Mouse (Mus musculus) cortical plate, adult 2 months (tissue): Measurements from ENCODE around the gene Pi4kb.

Source experiments
- CTCF ChIP-seq: fragments of 200-500 bp; IDR thresholded peaks from 2 replicates; pipeline ENCODE4 v1.5.1; 2011; ENCODE audit warnings: mild to moderate bottlenecking, control low read depth, low read length; ENCODE audit not compliant: insufficient read depth; ENCODE audit errors: extremely low read depth
- POLR2A ChIP-seq: fragments of 200-500 bp; IDR thresholded peaks from 2 replicates; pipeline ENCODE4 v1.6.1; 2011; ENCODE audit warnings: mild to moderate bottlenecking, low read length, control low read depth; ENCODE audit not compliant: insufficient read depth; ENCODE audit errors: extremely low read depth

GRCm38 (mm10) chr3:94965878-94966277 is 8.7 kb upstream of the Pi4kb start:
- TF ChIP-seq POLR2A (no peak), CTCF (no peak)
